Mouse (Mus musculus) cerebellum, postnatal 25 days (tissue): ENCODE measurements at regions not wholly inside any gene's neighbourhood (a gene's known extent, or its start where the extent isn't known, plus 50 kb on each side); places are given as distances from the start of the nearest gene placed in this dataset.

Source experiments
- DNase-seq, 2 experiments: peaks; one replicate each; pipeline ENCODE4 v3.0.0; 2021; ENCODE audit warnings: mixed read lengths in 2 of 2

GRCm38 (mm10) chr13:34462206-34462807 lies 117.3 kb upstream of the Slc22a23 start:
- DNase-seq = no peak

DNA sequence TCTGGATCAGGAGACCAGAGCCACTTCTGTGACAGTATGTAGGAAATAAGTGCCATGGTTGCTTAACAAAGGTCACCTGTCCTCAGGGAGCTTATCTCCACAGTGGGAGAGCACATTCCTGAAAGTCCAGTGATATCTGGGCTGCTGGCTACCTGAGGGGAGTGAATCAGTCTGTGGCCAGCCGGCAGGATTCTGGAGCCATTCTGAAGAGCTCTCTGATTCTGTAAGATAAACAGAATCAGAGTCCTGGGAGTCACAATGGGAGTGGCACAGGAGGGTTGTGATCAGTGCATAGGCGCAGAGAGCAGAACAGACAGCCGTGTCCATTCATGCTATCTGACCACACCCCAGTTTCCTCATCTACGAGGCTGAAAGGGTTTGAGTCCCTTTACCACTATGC lies 116.0 kb upstream of the Slc22a23 start:
- DNase-seq = no peak

DNA sequence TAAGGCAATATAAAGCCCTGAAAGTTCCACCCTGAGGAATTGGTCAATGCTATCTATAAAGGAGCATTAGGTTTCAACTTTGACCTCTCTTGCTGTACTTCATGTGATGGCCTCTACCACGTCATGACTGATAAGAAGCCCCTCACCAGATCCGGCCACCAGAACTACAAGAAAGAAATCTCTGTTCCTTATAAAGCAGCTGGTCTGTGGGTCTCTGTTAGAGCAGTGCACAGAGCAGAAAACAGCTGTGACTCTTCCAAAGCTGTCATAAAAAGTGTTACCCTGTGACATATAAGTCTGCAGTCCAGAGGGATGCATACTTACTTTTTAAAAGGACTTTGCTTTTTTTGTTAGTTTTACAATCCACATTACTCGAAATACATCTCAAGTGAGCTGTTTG lies 111.1 kb upstream of the Slc22a23 start:
- DNase-seq = no peak

GRCm38 (mm10) chr13:34446806-34447205 lies 101.8 kb upstream of the Slc22a23 start:
- DNase-seq = no peak

- DNase-seq = no peak
Measured at GRCm38 (mm10) chr13:34446327-34446726, 101.3 kb upstream of the Slc22a23 start.

DNA sequence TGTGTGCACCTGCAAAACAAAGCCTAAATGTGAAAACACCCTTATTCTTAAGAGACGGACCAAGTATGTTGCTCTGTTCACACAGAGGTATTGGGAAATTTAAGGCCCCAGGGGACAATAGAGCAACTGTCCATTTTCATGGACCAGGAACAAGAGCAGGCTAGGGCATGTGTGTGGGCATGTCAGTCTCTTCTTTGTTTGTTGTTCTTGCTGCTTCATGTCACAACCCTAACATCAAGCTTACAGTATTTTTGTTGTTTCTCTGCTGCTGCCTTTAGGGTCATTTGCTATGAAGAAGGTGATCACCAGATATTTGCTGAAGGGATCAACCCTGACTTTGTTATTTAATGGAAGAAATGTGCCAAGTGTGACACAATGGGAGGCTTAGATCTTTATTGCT lies 96.4 kb upstream of the Slc22a23 start:
- DNase-seq = no peak

- DNase-seq = no peak
Measured at GRCm38 (mm10) chr13:34427527-34427926, 82.5 kb upstream of the Slc22a23 start.

DNA sequence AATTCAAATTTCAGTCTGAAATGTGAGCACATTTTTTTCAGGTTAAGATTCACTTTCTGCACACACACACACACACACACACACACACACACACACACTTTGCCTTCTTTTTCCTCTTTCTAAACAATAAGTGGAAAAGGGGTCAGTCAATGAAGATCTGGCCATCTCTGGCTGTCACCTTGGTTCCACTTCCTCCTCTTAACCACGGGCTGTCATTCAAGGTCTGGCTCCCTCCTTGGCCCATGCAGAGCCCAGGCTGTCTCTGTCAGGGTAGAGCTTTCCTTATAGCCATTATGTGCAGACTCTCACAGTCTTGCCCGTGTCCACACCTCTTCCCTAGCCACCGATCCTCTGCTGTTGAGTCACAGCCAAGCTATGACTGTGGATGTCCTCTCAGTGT lies 79.9 kb upstream of the Slc22a23 start:
- DNase-seq = no peak

GRCm38 (mm10) chr13:34421644-34422043 lies 76.7 kb upstream of the Slc22a23 start:
- DNase-seq = no peak

DNA sequence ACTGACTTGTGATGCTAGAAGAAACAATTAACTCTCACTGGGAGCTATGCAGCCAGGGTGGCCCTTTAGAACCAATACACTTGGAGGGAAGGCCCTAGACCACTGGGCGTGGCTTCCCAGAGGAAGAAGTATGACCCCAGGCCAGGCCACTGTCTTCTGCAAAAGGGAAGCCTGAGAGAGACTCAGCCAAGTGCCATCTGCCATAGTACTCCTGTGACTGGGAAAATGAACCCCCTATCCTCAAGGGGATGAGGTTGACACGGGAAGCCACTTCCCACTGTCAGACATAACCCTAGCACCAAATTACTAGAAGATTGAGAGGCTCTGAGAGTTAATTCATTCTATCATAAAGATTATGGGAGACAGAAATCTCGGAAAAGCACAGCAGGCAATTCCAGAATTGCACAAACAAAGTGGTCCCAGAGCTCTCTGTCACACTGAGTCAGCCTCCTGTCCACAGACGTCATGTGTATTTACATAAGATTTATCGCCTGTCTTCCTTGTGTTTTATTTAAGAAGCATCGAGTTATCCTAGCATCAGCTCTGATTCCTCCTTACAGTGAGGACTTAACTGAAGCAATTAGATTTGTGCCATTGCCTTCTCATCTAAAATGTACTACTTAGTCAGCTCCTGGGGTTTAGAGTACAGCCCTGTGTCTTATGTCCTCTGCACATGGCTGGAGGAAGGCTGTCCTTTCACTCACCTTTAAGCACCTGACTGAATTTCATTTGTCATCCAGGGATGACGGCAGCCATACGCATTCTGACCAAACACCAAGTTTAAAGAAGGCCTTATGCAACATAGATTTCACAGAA lies 75.6 kb upstream of the Slc22a23 start:
- DNase-seq = no peak

- DNase-seq = no peak
Measured at GRCm38 (mm10) chr13:34419061-34419460, 74.1 kb upstream of the Slc22a23 start.

DNA sequence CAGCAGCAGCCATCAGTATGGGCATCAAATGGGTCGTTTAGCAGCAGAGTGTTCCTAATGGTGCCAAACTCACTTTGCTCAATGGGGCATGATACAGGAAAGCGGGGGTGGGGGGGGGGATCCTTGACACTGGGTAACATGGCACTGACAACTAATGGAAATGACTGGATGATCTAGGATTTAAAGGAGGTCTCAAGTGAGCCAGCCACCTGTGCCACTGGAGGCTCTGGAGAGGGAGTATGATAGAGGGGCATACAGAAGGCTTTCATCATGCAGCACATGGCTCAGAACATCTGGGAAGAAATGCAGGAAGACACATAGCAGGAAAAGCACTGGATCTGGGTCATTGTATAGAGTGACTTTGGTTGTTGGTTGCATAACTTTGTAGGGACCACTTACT lies 71.6 kb upstream of the Slc22a23 start:
- no peak for DNase-seq

GRCm38 (mm10) chr13:34414533-34414932 lies 69.6 kb upstream of the Slc22a23 start:
- DNase-seq = no peak

DNA sequence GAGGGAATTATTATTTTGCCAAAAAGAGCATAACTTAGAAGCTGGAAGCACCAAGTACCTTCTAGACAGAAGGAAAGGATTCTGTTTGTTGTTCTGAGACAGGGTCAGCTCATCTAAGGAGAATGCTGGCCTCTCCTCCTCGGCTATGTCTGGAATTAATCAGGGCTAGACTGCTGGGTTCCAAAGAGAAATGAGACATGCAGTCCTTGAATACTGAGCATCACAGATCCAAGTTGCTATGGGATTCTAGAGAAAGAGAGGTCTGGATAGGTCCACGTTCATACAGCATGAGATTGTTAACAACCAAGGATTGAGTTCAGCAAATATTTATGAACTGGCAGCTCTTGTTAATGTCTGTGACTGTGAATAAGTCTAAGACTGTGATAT lies 63.7 kb upstream of the Slc22a23 start:
- DNase-seq = no peak

DNA sequence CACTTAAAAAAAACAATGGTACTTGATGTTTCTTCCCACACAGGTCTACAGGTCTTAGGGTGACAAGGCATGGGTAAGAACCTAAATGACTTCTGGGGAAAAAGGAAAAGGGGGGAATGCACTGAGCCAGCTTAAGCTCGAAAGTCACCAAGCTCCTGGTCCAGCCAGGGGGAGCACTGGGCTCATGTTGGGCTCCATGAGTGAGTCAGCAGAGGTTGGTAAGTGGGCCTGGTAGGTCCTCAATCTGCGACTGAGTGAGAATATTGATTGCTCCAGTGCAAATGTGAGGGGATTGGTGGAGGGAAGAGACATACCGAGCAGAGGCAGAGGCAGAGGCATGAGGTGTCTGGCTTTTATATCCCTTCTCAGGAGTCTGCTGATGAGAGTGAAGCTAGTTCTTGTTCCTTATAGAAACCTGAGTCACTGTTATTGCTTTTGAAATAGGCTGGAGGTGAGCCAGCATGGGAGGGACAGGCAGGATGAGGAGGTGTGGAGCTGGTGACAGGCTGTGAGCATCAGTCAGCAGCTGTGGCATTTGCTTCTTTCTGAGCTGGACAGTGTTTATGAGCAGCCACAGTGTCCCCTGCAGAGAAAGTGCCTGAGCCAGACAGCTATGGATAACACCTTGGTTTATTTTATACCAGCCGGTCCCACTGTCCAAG lies 63.2 kb upstream of the Slc22a23 start:
- DNase-seq = no peak

DNA sequence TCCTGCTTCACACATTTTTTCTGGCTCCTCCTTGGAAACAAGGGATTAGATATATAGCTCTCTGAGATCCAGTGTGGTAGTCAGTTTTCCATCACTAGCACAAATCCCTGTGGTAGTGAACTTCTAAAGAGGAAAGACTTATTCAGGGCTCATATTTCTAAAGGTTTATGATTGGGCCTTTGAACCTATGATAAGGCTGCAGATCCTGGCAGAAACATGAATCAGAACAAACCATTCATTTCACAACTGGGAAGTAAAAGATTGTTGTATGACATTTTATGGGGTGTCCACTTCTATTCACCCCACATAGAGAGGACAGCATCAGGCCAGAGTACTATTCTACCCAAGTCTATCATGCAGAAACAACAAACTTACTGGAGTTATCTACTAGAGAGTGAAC lies 61.3 kb upstream of the Slc22a23 start:
- no peak for DNase-seq

DNA sequence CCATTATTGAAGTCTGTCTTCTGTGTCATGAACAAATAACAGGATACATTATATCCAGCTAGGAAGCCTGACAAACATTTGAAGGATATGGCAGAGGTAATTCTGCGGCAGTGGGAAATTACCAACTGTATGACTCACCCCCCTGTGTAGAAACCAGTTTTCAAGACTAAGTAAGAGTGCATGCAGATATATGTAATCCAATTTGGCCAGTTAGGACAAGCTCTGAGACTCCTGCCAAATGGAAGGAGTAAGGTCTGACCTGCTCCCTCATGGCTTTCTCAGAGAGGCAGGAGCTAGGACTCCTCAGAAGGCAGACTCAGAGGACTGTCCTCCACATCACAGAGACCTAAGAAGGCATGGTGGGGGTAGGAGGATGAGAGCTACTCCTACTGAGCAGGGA lies 57.6 kb upstream of the Slc22a23 start:
- no peak for DNase-seq

- DNase-seq = no peak
Measured at GRCm38 (mm10) chr13:34401031-34401430, 56.0 kb upstream of the Slc22a23 start.

- no peak for DNase-seq
Measured at GRCm38 (mm10) chr13:34398847-34399246, 53.9 kb upstream of the Slc22a23 start.

DNA sequence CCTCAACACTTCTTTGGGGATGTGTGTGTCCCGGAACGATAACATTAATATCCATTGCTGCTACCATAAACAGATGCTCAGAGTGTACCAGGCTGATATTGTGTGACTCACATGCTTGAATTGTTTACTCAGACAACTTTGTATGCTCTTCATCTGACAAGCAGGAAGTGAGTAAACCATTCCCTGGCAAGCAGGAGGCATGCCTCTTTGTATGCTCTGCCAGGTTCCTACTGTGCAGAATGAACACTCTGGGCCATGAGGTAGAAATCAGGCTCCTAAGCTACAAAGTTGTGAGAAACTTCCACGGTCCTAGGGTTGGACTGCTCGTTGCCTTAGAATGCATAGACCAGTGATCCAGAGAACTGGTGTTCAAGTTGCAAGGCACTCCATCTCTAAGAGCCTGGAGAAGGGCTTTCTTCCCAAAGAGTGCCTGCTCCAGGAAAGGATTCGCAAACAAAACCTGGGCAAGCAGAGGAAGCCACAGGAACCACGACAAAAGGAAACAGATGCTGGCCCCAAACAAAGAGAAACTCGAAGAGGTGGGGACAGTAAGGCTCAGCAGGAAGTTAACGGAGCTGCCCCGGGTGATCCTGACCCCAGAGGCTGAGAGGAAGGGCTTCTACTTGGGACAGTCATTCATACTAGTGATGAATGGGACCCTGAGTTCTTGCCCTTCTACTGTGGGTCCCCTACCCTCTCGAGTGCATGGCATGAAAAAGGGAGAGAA lies 53.2 kb upstream of the Slc22a23 start:
- DNase-seq = no peak

GRCm38 (mm10) chr13:34395504-34395903 lies 50.5 kb upstream of the Slc22a23 start:
- no peak for DNase-seq

- no peak for DNase-seq
Measured at GRCm38 (mm10) chr13:34395010-34395409, 50.0 kb upstream of the Slc22a23 start.
